Mouse (Mus musculus): Measurements from ENCODE around the gene Olfr1132. TPM values are rescaled to one million over a fixed set of nuclear protein-coding genes. Genes with fewer than 3 reads are reported as not detected.

Olfr1132 gene
- polyA plus RNA-seq (2015; fragmentation: Nextera tagmentation; extraction: Ambion mirVana), result not detected in 2 replicates

GRCm38 (mm10) chr2:87637435-87637834, at the start of gene Olfr1132:
Olfr1132 (minus strand) TSS chr2:87637535.

GRCm38 (mm10) chr2:87673564-87673963, 36.2 kb upstream of the Olfr1132 start, which contains the start of gene Olfr1135:
Olfr1135 (minus strand) TSS chr2:87673664.

GRCm38 (mm10) chr2:87658360-87658759, 21.0 kb upstream of the Olfr1132 start, which contains the start of gene Olfr1134:
Olfr1134 (minus strand) TSS chr2:87658460.

GRCm38 (mm10) chr2:87647274-87647673, 9.9 kb upstream of the Olfr1132 start, which contains the start of gene Olfr1133:
Olfr1133 (minus strand) TSS chr2:87647374.

GRCm38 (mm10) chr2:87626804-87627203, 10.5 kb downstream of the Olfr1132 start, which contains the start of gene Olfr1131:
Olfr1131 (plus strand) TSS chr2:87627104.

GRCm38 (mm10) chr2:87605912-87606311, 31.4 kb downstream of the Olfr1132 start, which contains the start of gene Olfr1130:
Olfr1130 (plus strand) TSS chr2:87606212.

Other genes starting within 250 kb of the Olfr1132 start
- not detected in 2 replicates for gene Olfr1123, start 220.9 kb downstream of the Olfr1132 start, polyA plus RNA-seq (2015; fragmentation: Nextera tagmentation; extraction: Ambion mirVana)
- 0.05 TPM in 1 of 2 replicates, not detected in the other for gene Olfr1124, start 207.3 kb downstream of the Olfr1132 start, polyA plus RNA-seq (2015; fragmentation: Nextera tagmentation; extraction: Ambion mirVana)
- gene Olfr1126, start 183.6 kb downstream of the Olfr1132 start, polyA plus RNA-seq (2015; fragmentation: Nextera tagmentation; extraction: Ambion mirVana), result not detected in 2 replicates
- not detected in 2 replicates for gene Pramel7, start 140.4 kb downstream of the Olfr1132 start, polyA plus RNA-seq (2015; fragmentation: Nextera tagmentation; extraction: Ambion mirVana)
- not detected in 2 replicates for gene Pramel6, start 131.0 kb downstream of the Olfr1132 start, polyA plus RNA-seq (2015; fragmentation: Nextera tagmentation; extraction: Ambion mirVana)
- not detected in 2 replicates for gene Olfr153, start 105.7 kb downstream of the Olfr1132 start, polyA plus RNA-seq (2015; fragmentation: Nextera tagmentation; extraction: Ambion mirVana)
- not detected in 2 replicates for gene Olfr1128, start 92.0 kb downstream of the Olfr1132 start, polyA plus RNA-seq (2015; fragmentation: Nextera tagmentation; extraction: Ambion mirVana)
- not detected in 2 replicates for gene Olfr1129, start 63.6 kb downstream of the Olfr1132 start, polyA plus RNA-seq (2015; fragmentation: Nextera tagmentation; extraction: Ambion mirVana)
- gene Olfr1130, start 31.3 kb downstream of the Olfr1132 start, polyA plus RNA-seq (2015; fragmentation: Nextera tagmentation; extraction: Ambion mirVana), result not detected in 2 replicates
- gene Olfr1131, start 10.4 kb downstream of the Olfr1132 start, polyA plus RNA-seq (2015; fragmentation: Nextera tagmentation; extraction: Ambion mirVana), result not detected in 2 replicates
- gene Olfr1133, start 9.8 kb upstream of the Olfr1132 start, polyA plus RNA-seq (2015; fragmentation: Nextera tagmentation; extraction: Ambion mirVana), result not detected in 2 replicates
- gene Olfr1134, start 20.9 kb upstream of the Olfr1132 start, polyA plus RNA-seq (2015; fragmentation: Nextera tagmentation; extraction: Ambion mirVana), result not detected in 2 replicates
- not detected in 2 replicates for gene Olfr1135, start 36.1 kb upstream of the Olfr1132 start, polyA plus RNA-seq (2015; fragmentation: Nextera tagmentation; extraction: Ambion mirVana)
- not detected in 2 replicates for gene Olfr1136, start 56.4 kb upstream of the Olfr1132 start, polyA plus RNA-seq (2015; fragmentation: Nextera tagmentation; extraction: Ambion mirVana)
- not detected in 2 replicates for gene Olfr1137, start 75.6 kb upstream of the Olfr1132 start, polyA plus RNA-seq (2015; fragmentation: Nextera tagmentation; extraction: Ambion mirVana)
- not detected in 2 replicates for gene Olfr1138, start 102.4 kb upstream of the Olfr1132 start, polyA plus RNA-seq (2015; fragmentation: Nextera tagmentation; extraction: Ambion mirVana)
- gene Olfr1140, start 106.2 kb upstream of the Olfr1132 start, polyA plus RNA-seq (2015; fragmentation: Nextera tagmentation; extraction: Ambion mirVana), result not detected in 2 replicates
- not detected in 2 replicates for gene Olfr1141, start 116.5 kb upstream of the Olfr1132 start, polyA plus RNA-seq (2015; fragmentation: Nextera tagmentation; extraction: Ambion mirVana)
- gene Olfr152, start 141.9 kb upstream of the Olfr1132 start, polyA plus RNA-seq (2015; fragmentation: Nextera tagmentation; extraction: Ambion mirVana), result not detected in 2 replicates
- not detected in 2 replicates for gene Olfr1143, start 163.1 kb upstream of the Olfr1132 start, polyA plus RNA-seq (2015; fragmentation: Nextera tagmentation; extraction: Ambion mirVana)
- gene Olfr1145, start 172.3 kb upstream of the Olfr1132 start, polyA plus RNA-seq (2015; fragmentation: Nextera tagmentation; extraction: Ambion mirVana), result not detected in 2 replicates
- gene Olfr1148, start 193.0 kb upstream of the Olfr1132 start, polyA plus RNA-seq (2015; fragmentation: Nextera tagmentation; extraction: Ambion mirVana), result not detected in 2 replicates
- gene Olfr1150-ps1, start 206.5 kb upstream of the Olfr1132 start, polyA plus RNA-seq (2015; fragmentation: Nextera tagmentation; extraction: Ambion mirVana), result not detected in 2 replicates
- not detected in 2 replicates for gene Olfr1151, start 218.3 kb upstream of the Olfr1132 start, polyA plus RNA-seq (2015; fragmentation: Nextera tagmentation; extraction: Ambion mirVana)
- not detected in 2 replicates for gene Olfr1152, start 229.0 kb upstream of the Olfr1132 start, polyA plus RNA-seq (2015; fragmentation: Nextera tagmentation; extraction: Ambion mirVana)

All from urinary bladder, postnatal 0 days (tissue).